Mouse (Mus musculus): ENCODE results near the gene Gm45261. TPM values are rescaled to one million over a fixed set of nuclear protein-coding genes. Genes with fewer than 3 reads are reported as not detected.

Gene Gm45261
- polyA plus RNA-seq, 1 experiment from 2014 or later = not detected

Other genes starting within 250 kb of the Gm45261 start
- 0.52 and 0.63 TPM in 2 replicates for gene Fam124b, start 243.0 kb downstream of the Gm45261 start, polyA plus RNA-seq (2015; fragmentation: Nextera tagmentation; extraction: Ambion mirVana)
- gene Cul3, start 121.0 kb downstream of the Gm45261 start, polyA plus RNA-seq (2015; fragmentation: Nextera tagmentation; extraction: Ambion mirVana) = 26.9 and 28.5 TPM in 2 replicates

Data from forebrain, embryonic 16.5 days (tissue).